Mouse (Mus musculus): ENCODE results near the gene Fto. TPM values are rescaled to one million over a fixed set of nuclear protein-coding genes. Genes with fewer than 3 reads are reported as not detected.
A peak's percentile ranks its signal among the peaks of the same experiment; 100 is the strongest.

Fto gene
- polyA plus RNA-seq, 1 experiment from 2014 or later = 89.0 TPM

- 81% methylated on average over 6 of the region's 6 CpGs for WGBS
- ATAC-seq (ENCODE audit: low FRiP score, low TSS enrichment) = no peak
- peaks cover 27% of the 10 kb centered on the region for H3K4me1 ChIP-seq (ENCODE audit: insufficient read depth, low read length)
Observed at GRCm38 (mm10) chr8:91395340-91396055, 82.2 kb downstream of the Fto start.

GRCm38 (mm10) chr8:91398053-91398452, 84.7 kb downstream of the Fto start:
- Histone ChIP-seq H3K9me3 (ENCODE audit: low read length) (no peaks in the 10 kb centered on the region), H3K36me3 (ENCODE audit: insufficient read depth, low read length) (0 out of 2 replicates have a peak, but pooled peaks cover 3% of the 10 kb centered on the region), H3K9ac (replicated peaks; ENCODE audit: low read length) (no peak overlapping the region), H3K4me3 (ENCODE audit: low read length) (no peak overlapping the region), H3K27ac (ENCODE audit: low read length) (no peak overlapping the region), H3K4me2 (replicated peaks; ENCODE audit: low read depth, low read length) (no peak overlapping the region), H3K4me1 (ENCODE audit: insufficient read depth, low read length) (0 out of 2 replicates have a peak, but pooled peaks cover 7% of the 10 kb centered on the region), H3K27me3 (ENCODE audit: insufficient read depth, low read length) (no peaks in the 10 kb centered on the region)
- WGBS = 91% methylated on average over 5 of the region's 5 CpGs
- ATAC-seq (ENCODE audit: low FRiP score, low TSS enrichment) = no peak

More at GRCm38 (mm10) chr8:91395340-91396055, 82.2 kb downstream of the Fto start:
- Histone ChIP-seq H3K4me3 (ENCODE audit: low read length) (no peak overlapping the region), H3K27ac (ENCODE audit: low read length) (no peak overlapping the region), H3K36me3 (ENCODE audit: insufficient read depth, low read length) (no peaks in the 10 kb centered on the region), H3K9ac (replicated peaks; ENCODE audit: low read length) (no peak overlapping the region), H3K4me2 (replicated peaks; ENCODE audit: low read depth, low read length) (no peak overlapping the region), H3K9me3 (ENCODE audit: low read length) (no peaks in the 10 kb centered on the region), H3K27me3 (ENCODE audit: insufficient read depth, low read length) (no peaks in the 10 kb centered on the region)

GRCm38 (mm10) chr8:91402980-91403975, 90.0 kb downstream of the Fto start:
- no peaks in the 10 kb centered on the region for H3K27me3 ChIP-seq (ENCODE audit: insufficient read depth, low read length)
- no peak for ATAC-seq (ENCODE audit: low FRiP score, low TSS enrichment)
- H3K36me3 ChIP-seq (ENCODE audit: insufficient read depth, low read length) = 0 out of 2 replicates have a peak, but pooled peaks cover 3% of the 10 kb centered on the region
- WGBS = 85% methylated on average over 9 of the region's 9 CpGs
- H3K4me3 ChIP-seq (ENCODE audit: low read length) = no peak overlapping the region
- H3K4me2 ChIP-seq (replicated peaks; ENCODE audit: low read depth, low read length) = no peak overlapping the region
- H3K9ac ChIP-seq (replicated peaks; ENCODE audit: low read length) = no peak overlapping the region
- no peaks in the 10 kb centered on the region for H3K4me1 ChIP-seq (ENCODE audit: insufficient read depth, low read length)
- H3K9me3 ChIP-seq (ENCODE audit: low read length) = no peaks in the 10 kb centered on the region
- no peak overlapping the region for H3K27ac ChIP-seq (ENCODE audit: low read length)

- ATAC-seq (ENCODE audit: low FRiP score, low TSS enrichment) = no peak
- Histone ChIP-seq H3K4me3 (ENCODE audit: low read length) (no peak overlapping the region), H3K27ac (ENCODE audit: low read length) (no peak overlapping the region), H3K4me1 (ENCODE audit: insufficient read depth, low read length) (no peaks in the 10 kb centered on the region; the same call in 1 of the 2 replicates), H3K36me3 (ENCODE audit: insufficient read depth, low read length) (peaks cover 4% of the 10 kb centered on the region; the same call in 1 of the 2 replicates), H3K9me3 (ENCODE audit: low read length) (no peaks in the 10 kb centered on the region), H3K4me2 (replicated peaks; ENCODE audit: low read depth, low read length) (no peak overlapping the region), H3K27me3 (ENCODE audit: insufficient read depth, low read length) (no peaks in the 10 kb centered on the region), H3K9ac (replicated peaks; ENCODE audit: low read length) (no peak overlapping the region)
- WGBS = 84% methylated on average over 7 of the region's 7 CpGs
Observed at GRCm38 (mm10) chr8:91404311-91404710, 91.0 kb downstream of the Fto start.

GRCm38 (mm10) chr8:91405099-91405498, 91.8 kb downstream of the Fto start:
- Histone ChIP-seq H3K4me2 (replicated peaks; ENCODE audit: low read depth, low read length) (no peak overlapping the region), H3K27ac (ENCODE audit: low read length) (no peak overlapping the region), H3K36me3 (ENCODE audit: insufficient read depth, low read length) (peaks cover 11% of the 10 kb centered on the region; the same call in 1 of the 2 replicates), H3K4me3 (ENCODE audit: low read length) (no peak overlapping the region), H3K27me3 (ENCODE audit: insufficient read depth, low read length) (no peaks in the 10 kb centered on the region), H3K9me3 (ENCODE audit: low read length) (no peaks in the 10 kb centered on the region), H3K9ac (replicated peaks; ENCODE audit: low read length) (no peak overlapping the region), H3K4me1 (ENCODE audit: insufficient read depth, low read length) (no peaks in the 10 kb centered on the region; the same call in 1 of the 2 replicates)
- 90% methylated on average over 7 of the region's 7 CpGs for WGBS
- ATAC-seq (ENCODE audit: low FRiP score, low TSS enrichment) = no peak; the same call in 1 of the 2 replicates

GRCm38 (mm10) chr8:91406624-91407290, 93.4 kb downstream of the Fto start:
- Histone ChIP-seq H3K27ac (ENCODE audit: low read length) (no peak overlapping the region), H3K36me3 (ENCODE audit: insufficient read depth, low read length) (peaks cover 11% of the 10 kb centered on the region; the same call in 1 of the 2 replicates), H3K9me3 (ENCODE audit: low read length) (no peaks in the 10 kb centered on the region), H3K27me3 (ENCODE audit: insufficient read depth, low read length) (no peaks in the 10 kb centered on the region), H3K4me3 (ENCODE audit: low read length) (no peak overlapping the region), H3K4me2 (replicated peaks; ENCODE audit: low read depth, low read length) (no peak overlapping the region), H3K4me1 (ENCODE audit: insufficient read depth, low read length) (no peaks in the 10 kb centered on the region; the same call in 1 of the 2 replicates), H3K9ac (replicated peaks; ENCODE audit: low read length) (no peak overlapping the region)
- 81% methylated on average over 14 of the region's 14 CpGs for WGBS
- ATAC-seq (ENCODE audit: low FRiP score, low TSS enrichment) = no peak

- peaks cover 7% of the 10 kb centered on the region; the same call in 1 of the 2 replicates for H3K36me3 ChIP-seq (ENCODE audit: insufficient read depth, low read length)
- no peaks in the 10 kb centered on the region; the same call in 1 of the 2 replicates for H3K4me1 ChIP-seq (ENCODE audit: insufficient read depth, low read length)
- no peak overlapping the region for H3K4me3 ChIP-seq (ENCODE audit: low read length)
- H3K9me3 ChIP-seq (ENCODE audit: low read length) = no peaks in the 10 kb centered on the region
- H3K9ac ChIP-seq (replicated peaks; ENCODE audit: low read length) = no peak overlapping the region
- ATAC-seq (ENCODE audit: low FRiP score, low TSS enrichment) = 0 out of 2 replicates have a peak, but pooled peaks have one; percentile 31
- H3K27ac ChIP-seq (ENCODE audit: low read length) = no peak overlapping the region
- WGBS = 82% methylated on average over 4 of the region's 4 CpGs
- no peak overlapping the region for H3K4me2 ChIP-seq (replicated peaks; ENCODE audit: low read depth, low read length)
- no peaks in the 10 kb centered on the region for H3K27me3 ChIP-seq (ENCODE audit: insufficient read depth, low read length)
Observed at GRCm38 (mm10) chr8:91407880-91408279, 94.6 kb downstream of the Fto start.

GRCm38 (mm10) chr8:91410007-91410406, 96.7 kb downstream of the Fto start:
- H3K4me1 ChIP-seq (ENCODE audit: insufficient read depth, low read length) = no peaks in the 10 kb centered on the region; the same call in 1 of the 2 replicates
- no peak overlapping the region for H3K9ac ChIP-seq (replicated peaks; ENCODE audit: low read length)
- no peak overlapping the region for H3K4me3 ChIP-seq (ENCODE audit: low read length)
- 79% methylated on average over 12 of the region's 12 CpGs for WGBS
- ATAC-seq (ENCODE audit: low FRiP score, low TSS enrichment) = no peak
- H3K4me2 ChIP-seq (replicated peaks; ENCODE audit: low read depth, low read length) = no peak overlapping the region
- no peak overlapping the region for H3K27ac ChIP-seq (ENCODE audit: low read length)
- H3K9me3 ChIP-seq (ENCODE audit: low read length) = no peaks in the 10 kb centered on the region
- H3K27me3 ChIP-seq (ENCODE audit: insufficient read depth, low read length) = no peaks in the 10 kb centered on the region
- H3K36me3 ChIP-seq (ENCODE audit: insufficient read depth, low read length) = peaks cover 7% of the 10 kb centered on the region; the same call in 1 of the 2 replicates

- H3K27me3 ChIP-seq (ENCODE audit: insufficient read depth, low read length) = no peaks in the 10 kb centered on the region
- H3K4me3 ChIP-seq (ENCODE audit: low read length) = no peak overlapping the region
- H3K27ac ChIP-seq (ENCODE audit: low read length) = no peak overlapping the region
- 78% methylated on average over 5 of the region's 5 CpGs for WGBS
- no peak overlapping the region for H3K9ac ChIP-seq (replicated peaks; ENCODE audit: low read length)
- peaks cover 8% of the 10 kb centered on the region; the same call in 1 of the 2 replicates for H3K4me1 ChIP-seq (ENCODE audit: insufficient read depth, low read length)
- H3K9me3 ChIP-seq (ENCODE audit: low read length) = no peaks in the 10 kb centered on the region
- peaks cover 3% of the 10 kb centered on the region for H3K36me3 ChIP-seq (ENCODE audit: insufficient read depth, low read length)
- ATAC-seq (ENCODE audit: low FRiP score, low TSS enrichment) = no peak
- H3K4me2 ChIP-seq (replicated peaks; ENCODE audit: low read depth, low read length) = no peak overlapping the region
Observed at GRCm38 (mm10) chr8:91424491-91425074, 111.3 kb downstream of the Fto start.

Measured in kidney, embryonic 16.5 days (tissue).